Mouse (Mus musculus) cortical plate, adult 2 months (tissue): ENCODE data around the gene Aff3.

Experiments used
- CTCF ChIP-seq: fragments of 200-500 bp; IDR thresholded peaks from 2 replicates; pipeline ENCODE4 v1.5.1; 2011; ENCODE audit warnings: mild to moderate bottlenecking, control low read depth, low read length; ENCODE audit not compliant: insufficient read depth; ENCODE audit errors: extremely low read depth
- POLR2A ChIP-seq: fragments of 200-500 bp; IDR thresholded peaks from 2 replicates; pipeline ENCODE4 v1.6.1; 2011; ENCODE audit warnings: mild to moderate bottlenecking, low read length, control low read depth; ENCODE audit not compliant: insufficient read depth; ENCODE audit errors: extremely low read depth

GRCm38 (mm10) chr1:38467305-38468083 is 197.3 kb downstream of the Aff3 start:
- TF ChIP-seq CTCF (no peak), POLR2A (no peak)
